Mouse (Mus musculus): ENCODE measurements around the gene Gnptg.

DNA sequence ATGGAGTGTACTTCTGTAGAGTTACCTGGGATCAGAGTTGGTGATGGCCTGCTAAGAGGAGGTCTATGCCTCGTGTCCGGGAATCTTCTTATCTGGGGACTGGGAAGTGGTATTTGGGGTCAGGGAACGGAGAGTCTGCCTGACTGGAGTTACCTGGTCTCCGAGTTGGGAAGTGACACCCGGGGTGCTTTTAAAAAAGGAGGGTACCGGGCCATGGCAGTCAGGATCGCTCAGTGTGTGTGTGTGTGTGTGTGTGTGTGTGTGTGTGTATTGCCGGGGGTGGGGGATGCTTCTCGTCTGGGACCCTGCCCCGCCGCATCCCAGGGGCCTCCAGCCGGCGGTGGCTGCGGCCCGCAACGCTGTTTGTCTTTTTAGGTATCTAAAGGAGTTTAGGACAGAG lies 50.8 kb downstream of the Gnptg start:
- TF ChIP-seq CTCF (IDR thresholded peaks at IDR 0.05; ENCODE audit: borderline replicate concordance, extremely low read depth, insufficient read depth, insufficient read length) (no peak), POLR2A (IDR thresholded peaks at IDR 0.05; ENCODE audit: borderline replicate concordance, extremely low read depth, insufficient read depth, insufficient read length, poor library complexity, severe bottlenecking) (no peak)
